Mouse (Mus musculus): ENCODE results near the gene Hyal3.

DNA sequence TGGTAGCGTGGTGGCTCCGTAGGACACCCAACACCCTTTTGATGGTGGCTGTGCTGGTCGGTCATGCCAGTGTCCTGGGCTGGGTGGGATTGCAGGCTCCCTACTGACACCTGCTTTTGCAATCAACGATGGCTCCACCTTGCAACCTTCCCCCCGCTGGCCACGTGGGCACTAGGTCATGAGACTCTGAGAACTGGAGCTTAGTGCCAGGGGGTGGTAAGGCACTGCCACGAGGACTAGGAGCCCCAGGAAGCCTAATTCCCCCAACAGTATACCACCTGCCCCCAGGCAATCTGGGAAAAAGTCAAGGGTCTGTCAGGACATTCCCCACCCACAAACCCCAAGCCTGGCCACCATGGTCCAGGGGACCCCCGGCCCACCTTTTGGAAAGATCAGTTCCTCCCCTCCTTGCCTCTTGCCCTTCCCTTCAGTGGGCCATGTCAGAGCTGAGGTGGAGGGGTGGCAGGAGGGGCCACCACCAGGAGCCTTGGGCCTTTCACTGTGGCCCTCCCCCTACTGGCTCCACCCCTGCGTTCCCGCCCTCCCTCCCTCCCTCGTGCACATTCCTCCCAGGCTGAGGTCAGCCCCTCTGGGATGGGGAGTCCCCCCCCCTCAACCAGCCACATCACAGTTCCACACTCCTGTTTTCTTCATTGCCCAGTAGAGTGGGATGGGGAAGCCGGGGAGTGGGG is 28.3 kb downstream of the Hyal3 start, which contains the start of gene Sema3b:
- TF ChIP-seq CTCF (IDR thresholded peaks at IDR 0.05; ENCODE audit: extremely low read depth, insufficient read depth, insufficient read length, insufficient replicate concordance), result no peak
- TF ChIP-seq POLR2A (IDR thresholded peaks at IDR 0.05; ENCODE audit: low read depth, low read length), result no peak

All from spleen, adult 2 months (tissue).